Mouse (Mus musculus) heart, adult 2 months (tissue): ENCODE results near the gene Ppp2r5d.

Source experiments
- CTCF ChIP-seq: fragments of 200-600 bp; IDR thresholded peaks from 2 replicates; pipeline ENCODE4 v1.8.1; 2022; ENCODE audit warnings: antibody characterized with exemption, mild to moderate bottlenecking, moderate library complexity
- EP300 ChIP-seq: fragments of 200-500 bp; IDR thresholded peaks from 2 replicates; pipeline ENCODE4 v1.6.1; 2011; ENCODE audit warnings: low read depth, low read length, control low read depth; ENCODE audit not compliant: insufficient read depth
- POLR2A ChIP-seq: fragments of 200-500 bp; IDR thresholded peaks from 2 replicates; pipeline ENCODE4 v1.6.1; 2011; ENCODE audit warnings: mild to moderate bottlenecking, low read depth, low read length, control low read depth; ENCODE audit not compliant: insufficient read depth

DNA sequence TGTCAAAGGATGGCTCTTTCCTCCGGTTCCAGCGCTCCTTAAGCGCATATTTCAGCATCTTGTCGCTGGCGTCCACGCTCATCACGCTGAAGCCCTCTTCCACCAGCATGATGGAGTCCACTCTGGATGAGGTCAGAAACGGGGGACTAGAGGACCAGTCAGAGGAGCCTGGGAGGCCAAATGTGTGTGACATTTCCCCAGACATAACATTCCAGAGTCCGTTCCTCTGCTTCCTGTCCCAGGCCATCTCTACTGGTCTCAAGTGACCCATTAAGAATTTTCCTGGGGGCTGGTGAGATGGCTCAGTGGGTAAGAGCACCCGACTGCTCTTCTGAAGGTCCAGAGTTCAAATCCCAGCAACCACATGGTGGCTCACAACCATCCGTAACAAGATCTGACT lies 22.4 kb upstream of the Ppp2r5d start:
- no peak for TF ChIP-seq CTCF
- TF ChIP-seq POLR2A = no peak
- no peak for TF ChIP-seq EP300
